16 mouse cellular contexts compared by ENCODE assay signal in genomic region chr5:65025916-65026315, GRCm38 (mm10). TPM values are rescaled to one million over a fixed set of nuclear protein-coding genes. Genes with fewer than 3 reads are reported as not detected.
DNase-seq lines count a peak whose midpoint lies in the region; ATAC-seq lines count a peak whose summit lies in the region.
"Had no signal": no experiment of that assay in that cellular context is flagged by ENCODE, and none has a peak within 500 bp of the region (broad histone marks: within the 10 kb centered on the region; RNA-seq: fewer than 3 reads in every experiment).

No protein-coding gene starts in this region.

- no peaks in the 10 kb centered on the region for H3K4me1 ChIP-seq in liver, embryonic 12.5 days

- no peak for ATAC-seq in liver, embryonic 12.5 days
- peak; percentile 88 to 89 for ATAC-seq in hematopoietic stem cell, adult 5-6 weeks (replicated peaks in 1 of 2; ENCODE audit: insufficient read depth in 1 of 2, low FRiP score in 2 of 2, low TSS enrichment in 1 of 2, low read depth in 1 of 2, poor library complexity in 2 of 2, severe bottlenecking in 2 of 2)
- peak; percentile 85 for ATAC-seq in neutrophil, adult 5-6 weeks (ENCODE audit: extremely low read depth, insufficient number of reproducible peaks, low FRiP score, poor library complexity, severe bottlenecking)

- DNase-seq in liver, result peak; percentile 25
- peak; percentile 62 for DNase-seq in thymus, postnatal 25 days
- DNase-seq in ovary, postnatal 36 days (ENCODE audit: low spot score), result no peak
- DNase-seq in embryo, embryonic 10 days (ENCODE audit: low spot score), result no peak
- DNase-seq in cerebellum, adult 11 months, result no peak
- DNase-seq: adrenal gland, postnatal 36 days; cerebellum, adult 18-20 months; layer of hippocampus, adult 9-11 months had no signal

- no peak overlapping the region for H3K27ac ChIP-seq in liver, embryonic 12.5 days
- H3K27ac ChIP-seq: embryonic facial prominence, embryonic 10.5 days; hindbrain, embryonic 12.5 days; limb, embryonic 13.5 days; macrophage had no signal

- H3K4me2 ChIP-seq in liver, embryonic 12.5 days, result no peak overlapping the region
- H3K4me2 ChIP-seq: heart, embryonic 11.5 days; hindbrain, embryonic 12.5 days; limb, embryonic 13.5 days had no signal

- H3K36me3 ChIP-seq in liver, embryonic 12.5 days, result peaks cover 27% of the 10 kb centered on the region
- H3K36me3 ChIP-seq: hindbrain, embryonic 12.5 days had no signal

- H3K9ac ChIP-seq in liver, embryonic 12.5 days, result no peak overlapping the region
- H3K9ac ChIP-seq: hindbrain, embryonic 12.5 days; limb, embryonic 13.5 days had no signal

- H3K27me3 ChIP-seq in liver, embryonic 12.5 days (replicated peaks), result no peaks in the 10 kb centered on the region
- H3K27me3 ChIP-seq: hindbrain, embryonic 12.5 days had no signal

- no peaks in the 10 kb centered on the region for H3K9me3 ChIP-seq in liver, embryonic 12.5 days (replicated peaks)
- H3K9me3 ChIP-seq: embryonic facial prominence, embryonic 10.5 days; hindbrain, embryonic 12.5 days had no signal

- WGBS in liver, embryonic 12.5 days (ENCODE audit: insufficient replicate concordance), result 46% methylated on average over 6 of the region's 6 CpGs

- H3K4me3 ChIP-seq in liver, embryonic 12.5 days, result no peak overlapping the region
- H3K4me3 ChIP-seq: embryonic facial prominence, embryonic 10.5 days; hindbrain, embryonic 12.5 days; limb, embryonic 13.5 days had no signal

RNA-seq across cellular contexts. Expression of gene Fam114a1, which starts 56.0 kb away (rescaled TPM):
- 14.7 and 15.3 TPM in 2 replicates for polyA plus RNA-seq in liver, embryonic 12.5 days (2016; fragmentation: Nextera tagmentation; extraction: Ambion mirVana)
- 5.9 and 7.9 TPM in 2 replicates for total RNA-seq in hematopoietic stem cell, adult 5-6 weeks (2017)
- total RNA-seq in neutrophil, adult 5-6 weeks (2017), result 32.7 and 33.2 TPM in 2 replicates

Comparison
In these comparisons a context has a peak if more than half of its experiments do, and no peak if none do; other contexts are left out.
1. DNase-seq: peak in liver (single experiment) and thymus, postnatal 25 days (single experiment); none in ovary, postnatal 36 days (single experiment), embryo, embryonic 10 days (single experiment) and cerebellum, adult 11 months (single experiment).